Mouse (Mus musculus): ENCODE data around the gene Zc2hc1b. TPM values are rescaled to one million over a fixed set of nuclear protein-coding genes. Genes with fewer than 3 reads are reported as not detected.

The Zc2hc1b gene
- polyA plus RNA-seq, 1 experiment: not detected

- H3K27me3 ChIP-seq (replicated peaks): no peaks in the 10 kb centered on the region
- no peak overlapping the region for H3K4me3 ChIP-seq (replicated peaks)
- H3K9me3 ChIP-seq: no peaks in the 10 kb centered on the region
- peaks cover 13% of the 10 kb centered on the region for H3K4me1 ChIP-seq
- H3K36me3 ChIP-seq (replicated peaks; ENCODE audit: low read length): peaks cover 55% of the 10 kb centered on the region
- TF ChIP-seq GATA1 (IDR thresholded peaks at IDR 0.05; ENCODE audit: borderline replicate concordance, low read length) (no peak), FLI1 (IDR thresholded peaks at IDR 0.05; ENCODE audit: low read length) (no peak)
These were observed 2.0 kb downstream of the Zc2hc1b start for GRCm38 (mm10) chr10:13175866-13176265.

GRCm38 (mm10) chr10:13172798-13173221 lies 5.0 kb downstream of the Zc2hc1b start:
- no peak for TF ChIP-seq FLI1 (IDR thresholded peaks at IDR 0.05; ENCODE audit: low read length)
- TF ChIP-seq GATA1 (IDR thresholded peaks at IDR 0.05; ENCODE audit: borderline replicate concordance, low read length): no peak
- H3K27me3 ChIP-seq (replicated peaks): no peaks in the 10 kb centered on the region
- H3K4me1 ChIP-seq: peaks cover 22% of the 10 kb centered on the region

GRCm38 (mm10) chr10:13171461-13171860 lies 6.4 kb downstream of the Zc2hc1b start:
- H3K4me1 ChIP-seq: peaks cover 22% of the 10 kb centered on the region
- peak overlapping the region; percentile 12 for H3K4me3 ChIP-seq (replicated peaks)
- no peaks in the 10 kb centered on the region for H3K9me3 ChIP-seq
- no peaks in the 10 kb centered on the region for H3K27me3 ChIP-seq (replicated peaks)
- H3K36me3 ChIP-seq (replicated peaks; ENCODE audit: low read length): peaks cover 11% of the 10 kb centered on the region
- no peak for TF ChIP-seq FLI1 (IDR thresholded peaks at IDR 0.05; ENCODE audit: low read length)
- no peak for TF ChIP-seq GATA1 (IDR thresholded peaks at IDR 0.05; ENCODE audit: borderline replicate concordance, low read length)

More at GRCm38 (mm10) chr10:13172798-13173221, 5.0 kb downstream of the Zc2hc1b start:
- H3K36me3 ChIP-seq (replicated peaks; ENCODE audit: low read length): peaks cover 24% of the 10 kb centered on the region
- H3K9me3 ChIP-seq: no peaks in the 10 kb centered on the region
- H3K4me3 ChIP-seq (replicated peaks): no peak overlapping the region

- Histone ChIP-seq H3K36me3 (replicated peaks; ENCODE audit: low read length) (peaks cover 5% of the 10 kb centered on the region), H3K9me3 (no peaks in the 10 kb centered on the region), H3K27me3 (replicated peaks) (no peaks in the 10 kb centered on the region), H3K4me3 (replicated peaks) (peak overlapping the region; percentile 12), H3K4me1 (peaks cover 22% of the 10 kb centered on the region)
- no peak for TF ChIP-seq GATA1 (IDR thresholded peaks at IDR 0.05; ENCODE audit: borderline replicate concordance, low read length)
- no peak for TF ChIP-seq FLI1 (IDR thresholded peaks at IDR 0.05; ENCODE audit: low read length)
These were observed 6.9 kb downstream of the Zc2hc1b start for GRCm38 (mm10) chr10:13170739-13171448.

- no peaks in the 10 kb centered on the region for H3K36me3 ChIP-seq (replicated peaks; ENCODE audit: low read length)
- H3K4me3 ChIP-seq (replicated peaks): no peak overlapping the region
- H3K9me3 ChIP-seq: peaks cover 13% of the 10 kb centered on the region
- H3K4me1 ChIP-seq: peaks cover 22% of the 10 kb centered on the region
- no peaks in the 10 kb centered on the region for H3K27me3 ChIP-seq (replicated peaks)
- TF ChIP-seq FLI1 (IDR thresholded peaks at IDR 0.05; ENCODE audit: low read length): no peak
- no peak for TF ChIP-seq GATA1 (IDR thresholded peaks at IDR 0.05; ENCODE audit: borderline replicate concordance, low read length)
These were observed 9.4 kb downstream of the Zc2hc1b start for GRCm38 (mm10) chr10:13168461-13168860.

GRCm38 (mm10) chr10:13162031-13162430 lies 15.8 kb downstream of the Zc2hc1b start:
- Histone ChIP-seq H3K4me3 (replicated peaks) (no peak overlapping the region), H3K36me3 (replicated peaks; ENCODE audit: low read length) (no peaks in the 10 kb centered on the region), H3K9me3 (peaks cover 17% of the 10 kb centered on the region), H3K27me3 (replicated peaks) (no peaks in the 10 kb centered on the region), H3K4me1 (no peaks in the 10 kb centered on the region)
- TF ChIP-seq FLI1 (IDR thresholded peaks at IDR 0.05; ENCODE audit: low read length) (no peak), GATA1 (IDR thresholded peaks at IDR 0.05; ENCODE audit: borderline replicate concordance, low read length) (no peak)

GRCm38 (mm10) chr10:13160913-13161312 lies 16.9 kb downstream of the Zc2hc1b start:
- no peaks in the 10 kb centered on the region for H3K36me3 ChIP-seq (replicated peaks; ENCODE audit: low read length)
- TF ChIP-seq FLI1 (IDR thresholded peaks at IDR 0.05; ENCODE audit: low read length) (no peak), GATA1 (IDR thresholded peaks at IDR 0.05; ENCODE audit: borderline replicate concordance, low read length) (no peak)
- H3K27me3 ChIP-seq (replicated peaks): no peaks in the 10 kb centered on the region
- peaks cover 17% of the 10 kb centered on the region for H3K9me3 ChIP-seq
- no peaks in the 10 kb centered on the region for H3K4me1 ChIP-seq
- no peak overlapping the region for H3K4me3 ChIP-seq (replicated peaks)

GRCm38 (mm10) chr10:13155377-13155776 lies 22.4 kb downstream of the Zc2hc1b start:
- H3K9me3 ChIP-seq: peaks cover 3% of the 10 kb centered on the region; the same call in 1 of the 2 replicates
- no peak for TF ChIP-seq GATA1 (IDR thresholded peaks at IDR 0.05; ENCODE audit: borderline replicate concordance, low read length)
- no peak for TF ChIP-seq FLI1 (IDR thresholded peaks at IDR 0.05; ENCODE audit: low read length)
- no peaks in the 10 kb centered on the region for H3K4me1 ChIP-seq

GRCm38 (mm10) chr10:13152811-13153364 lies 24.9 kb downstream of the Zc2hc1b start:
- Histone ChIP-seq H3K27me3 (replicated peaks) (peaks cover 2% of the 10 kb centered on the region), H3K4me3 (replicated peaks) (no peak overlapping the region), H3K4me1 (no peaks in the 10 kb centered on the region), H3K36me3 (replicated peaks; ENCODE audit: low read length) (no peaks in the 10 kb centered on the region), H3K9me3 (no peaks in the 10 kb centered on the region)
- TF ChIP-seq FLI1 (IDR thresholded peaks at IDR 0.05; ENCODE audit: low read length): no peak
- TF ChIP-seq GATA1 (IDR thresholded peaks at IDR 0.05; ENCODE audit: borderline replicate concordance, low read length): no peak

More at GRCm38 (mm10) chr10:13155377-13155776, 22.4 kb downstream of the Zc2hc1b start:
- no peaks in the 10 kb centered on the region for H3K36me3 ChIP-seq (replicated peaks; ENCODE audit: low read length)
- H3K27me3 ChIP-seq (replicated peaks): peaks cover 2% of the 10 kb centered on the region
- H3K4me3 ChIP-seq (replicated peaks): no peak overlapping the region

GRCm38 (mm10) chr10:13151353-13151752 lies 26.5 kb downstream of the Zc2hc1b start:
- Histone ChIP-seq H3K4me3 (replicated peaks) (no peak overlapping the region), H3K9me3 (no peaks in the 10 kb centered on the region), H3K27me3 (replicated peaks) (peaks cover 2% of the 10 kb centered on the region), H3K36me3 (replicated peaks; ENCODE audit: low read length) (no peaks in the 10 kb centered on the region), H3K4me1 (no peaks in the 10 kb centered on the region)
- no peak for TF ChIP-seq GATA1 (IDR thresholded peaks at IDR 0.05; ENCODE audit: borderline replicate concordance, low read length)
- no peak for TF ChIP-seq FLI1 (IDR thresholded peaks at IDR 0.05; ENCODE audit: low read length)
